Mouse (Mus musculus) embryo, embryonic 11.5 days (tissue): ENCODE measurements at regions not wholly inside any gene's neighbourhood (a gene's known extent, or its start where the extent isn't known, plus 50 kb on each side); places are given as distances from the start of the nearest gene placed in this dataset.

Experiments
- DNase-seq: peaks from one replicate; pipeline ENCODE4 v3.0.0-alpha.2; 2012; ENCODE audit warnings: low read depth, low spot score

DNA sequence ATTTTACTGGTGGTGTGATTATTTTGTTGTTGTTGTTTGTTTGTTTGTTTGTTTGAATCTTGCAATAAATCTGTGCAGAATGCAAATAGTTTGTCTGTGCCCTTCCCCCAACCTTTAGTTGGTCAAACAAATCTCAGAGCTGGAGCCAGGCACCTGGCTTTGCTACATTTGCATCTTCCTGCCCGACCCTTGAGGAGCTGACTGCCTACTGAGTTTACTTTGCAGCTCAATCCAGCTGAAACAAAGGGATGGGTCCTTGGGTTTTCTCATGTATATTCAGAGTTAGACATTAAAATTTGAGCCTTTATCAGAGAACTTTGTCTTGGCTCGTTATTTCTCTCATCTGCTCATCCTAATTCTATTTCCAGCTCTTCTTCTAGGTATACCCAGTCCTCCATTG, 79.4 kb upstream of the BC030870 start:
- no peak for DNase-seq

GRCm38 (mm10) chr8:65206202-65206601, 76.8 kb upstream of the BC030870 start:
- no peak for DNase-seq

DNA sequence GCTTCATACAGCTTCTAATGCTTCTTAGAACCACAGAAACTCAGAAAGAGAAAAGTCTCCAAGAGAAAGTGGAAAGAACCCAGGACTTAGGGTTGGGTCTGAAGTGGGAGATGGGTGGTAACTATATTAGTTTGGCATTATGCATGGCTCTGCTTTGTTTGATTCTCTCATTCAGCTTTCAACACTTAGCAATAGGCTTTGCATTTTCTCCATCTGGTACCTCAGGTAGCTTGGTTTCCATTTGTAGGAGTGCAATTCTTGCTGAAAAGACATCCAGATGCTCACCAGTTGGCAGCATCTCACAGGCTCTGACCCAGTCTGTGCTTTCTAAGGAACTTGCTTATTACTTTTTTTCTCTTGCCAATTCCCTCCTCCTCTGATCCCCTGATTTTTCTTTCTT, 65.3 kb upstream of the BC030870 start:
- no peak for DNase-seq

GRCm38 (mm10) chr8:65194231-65194630, 64.9 kb upstream of the BC030870 start:
- no peak for DNase-seq

- peak; percentile 7 for DNase-seq
Observed at GRCm38 (mm10) chr8:65182346-65182745, 53.0 kb upstream of the BC030870 start.

GRCm38 (mm10) chr8:65180447-65180846, 51.1 kb upstream of the BC030870 start:
- DNase-seq, result peak; percentile 20
